Mouse (Mus musculus) MN1 (cell line): ENCODE results near the gene Stx3.
A peak's percentile ranks its signal among the peaks of the same experiment; 100 is the strongest.

Source experiments
- DNase-seq: peaks from one replicate; pipeline ENCODE4 v3.0.0-alpha.2; 2016; ENCODE audit warnings: low spot score

Stx3 gene

DNA sequence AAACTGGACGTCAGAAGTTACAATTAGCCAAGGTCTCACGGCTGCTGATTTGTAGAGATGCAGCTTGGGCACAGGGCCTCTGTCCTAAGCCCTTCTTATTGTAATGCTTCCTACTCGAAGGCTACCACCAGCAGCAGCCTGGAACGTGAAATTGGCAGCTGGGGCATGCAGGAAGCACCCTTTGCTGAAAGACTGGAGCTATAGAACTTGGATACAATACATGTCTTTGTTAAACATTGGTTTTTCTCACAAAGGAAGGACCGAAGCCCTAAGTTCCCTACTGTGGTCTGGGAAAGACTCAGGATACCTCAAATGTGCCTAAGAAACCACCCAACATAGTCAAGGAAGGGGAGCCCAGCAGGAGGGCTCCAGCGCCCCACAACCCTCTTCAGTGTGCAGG lies 11.4 kb downstream of the Stx3 start:
- no peak for DNase-seq

DNA sequence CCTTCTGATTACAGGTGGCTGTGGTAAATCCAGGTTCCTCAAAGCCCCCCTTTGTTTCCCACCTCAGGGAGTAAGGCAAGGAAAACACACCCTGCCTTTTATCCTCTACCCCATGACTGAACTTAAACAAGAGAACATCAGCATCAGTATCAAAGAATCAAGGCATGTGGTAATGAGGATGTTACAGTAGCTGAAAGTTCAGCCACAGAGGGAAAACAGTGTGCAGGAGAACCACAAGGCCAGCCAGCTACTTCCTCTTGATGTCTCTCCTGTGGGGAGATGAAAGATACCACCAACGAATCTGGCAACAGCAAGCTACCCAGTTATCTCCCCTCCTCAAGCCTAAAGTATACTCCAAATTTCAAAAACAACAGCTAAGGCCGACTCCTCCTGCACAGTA lies 12.0 kb downstream of the Stx3 start:
- DNase-seq = no peak

DNA sequence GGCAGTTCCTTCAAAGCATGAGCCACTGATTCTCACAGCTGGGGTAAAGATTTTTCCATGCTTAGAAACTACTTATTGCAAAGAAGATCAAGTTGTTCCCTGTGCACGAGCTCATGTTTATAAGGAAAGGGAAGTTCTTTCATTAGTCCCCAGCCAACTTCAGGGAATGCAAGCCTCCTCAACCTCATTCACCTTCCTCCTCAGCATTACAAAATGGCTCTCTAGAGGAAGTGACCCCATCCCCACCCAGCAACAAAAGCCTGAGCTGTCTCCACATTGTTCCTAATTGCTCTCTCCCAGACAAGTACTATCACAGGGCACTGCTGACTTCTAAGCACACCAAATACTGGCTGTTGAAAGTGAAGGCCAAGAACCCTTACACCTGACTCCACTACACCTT lies 14.8 kb downstream of the Stx3 start:
- no peak for DNase-seq

DNA sequence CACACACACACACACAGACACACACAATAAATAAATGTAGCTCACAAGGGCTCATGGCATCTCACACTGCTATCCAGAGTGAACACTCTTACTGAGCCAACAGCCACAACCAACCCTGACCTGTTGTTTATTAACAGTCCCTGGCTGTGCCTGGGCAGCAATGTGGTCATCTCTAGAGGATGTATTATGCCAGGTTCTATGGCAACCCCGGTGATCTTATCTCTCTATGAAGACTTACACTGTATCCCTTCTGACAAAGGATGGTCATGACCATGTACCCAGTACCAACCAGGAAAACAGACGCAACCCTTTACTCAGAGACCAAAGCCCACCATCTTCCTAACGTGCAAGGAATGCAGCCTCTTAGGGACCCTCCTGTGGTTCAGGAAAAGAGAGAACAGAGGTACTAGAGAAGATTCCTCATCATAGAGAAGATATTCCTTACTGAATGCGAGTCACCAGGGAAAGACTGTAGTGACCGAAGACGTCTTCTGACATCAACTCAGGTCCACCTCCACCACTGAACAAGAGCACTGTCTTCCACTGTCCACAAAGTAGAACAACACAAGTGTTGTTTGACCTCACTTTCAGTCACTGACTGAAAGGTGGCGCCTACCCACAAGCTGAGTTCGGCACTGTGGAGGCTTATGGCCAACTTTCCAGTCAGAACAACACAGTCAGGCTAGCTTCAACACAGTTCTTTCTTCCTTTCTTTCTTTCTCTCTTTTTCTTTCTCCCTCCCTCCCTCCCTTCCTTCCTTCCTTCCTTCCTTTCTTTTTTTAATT lies 18.5 kb downstream of the Stx3 start:
- peak; percentile 7 for DNase-seq

DNA sequence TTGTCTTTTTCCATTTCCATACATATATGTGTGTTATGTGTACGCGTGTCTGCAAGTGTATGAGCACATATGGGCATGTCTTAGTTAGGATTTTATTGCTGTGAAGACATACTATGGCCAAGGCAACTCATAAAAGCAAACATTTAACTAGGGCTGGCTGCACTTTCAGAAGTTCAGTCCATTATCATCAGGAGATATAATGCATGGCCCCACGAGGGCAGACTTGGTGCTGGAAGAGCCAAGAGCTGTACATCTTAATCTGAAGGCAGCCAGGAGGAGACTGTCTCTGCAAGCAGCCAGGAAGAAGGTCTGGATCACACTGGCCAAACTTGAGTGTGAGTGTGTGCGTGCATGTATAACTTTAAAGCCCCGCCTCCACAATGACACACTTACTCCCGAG lies 24.8 kb downstream of the Stx3 start:
- DNase-seq = no peak

DNA sequence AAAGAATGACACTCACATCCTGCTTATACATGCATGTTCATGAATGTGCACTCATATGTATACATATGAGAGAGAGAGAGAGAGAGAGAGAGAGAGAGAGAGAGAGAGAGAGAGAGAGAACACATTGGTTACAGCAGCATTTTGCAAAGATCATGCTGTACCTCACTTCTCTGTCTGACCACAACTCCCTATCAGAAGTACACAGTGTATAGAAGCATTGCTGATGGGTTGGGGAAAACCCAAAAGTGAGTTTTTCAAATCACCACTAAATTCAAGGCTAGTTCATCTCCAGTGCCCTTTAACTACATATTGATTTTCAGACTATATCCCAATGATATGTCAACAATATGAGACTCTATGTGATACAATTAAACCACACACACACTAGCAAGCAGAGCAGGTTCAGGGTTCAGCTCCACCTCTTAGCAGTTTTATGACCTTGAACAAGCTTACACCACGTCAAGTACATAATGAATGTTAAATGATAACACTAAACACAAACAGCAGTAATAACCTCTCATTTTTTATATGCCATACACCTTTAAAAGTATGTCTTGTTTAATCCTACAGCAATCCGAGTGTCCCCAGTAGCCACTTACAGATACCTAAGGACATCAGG lies 25.4 kb downstream of the Stx3 start:
- DNase-seq = no peak

DNA sequence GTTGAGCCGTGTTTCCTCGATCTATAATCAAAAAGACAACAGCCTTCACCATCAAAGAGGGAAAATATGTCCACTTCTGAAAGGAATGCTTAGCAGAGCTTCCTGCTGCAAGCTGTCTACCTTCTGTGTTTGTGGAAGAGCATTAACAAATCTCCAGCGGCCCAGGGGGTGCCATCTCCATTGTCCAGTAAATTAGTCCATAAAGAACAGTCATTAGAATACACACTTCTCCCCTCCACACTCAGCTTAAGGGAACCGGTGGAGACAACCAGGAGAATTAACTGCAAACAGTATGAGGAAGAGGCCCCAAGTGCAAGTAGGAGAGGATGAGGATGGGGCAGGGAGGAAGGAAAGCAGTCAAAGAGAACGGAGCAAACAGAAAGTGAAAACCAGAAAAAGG lies 27.4 kb downstream of the Stx3 start:
- no peak for DNase-seq

DNA sequence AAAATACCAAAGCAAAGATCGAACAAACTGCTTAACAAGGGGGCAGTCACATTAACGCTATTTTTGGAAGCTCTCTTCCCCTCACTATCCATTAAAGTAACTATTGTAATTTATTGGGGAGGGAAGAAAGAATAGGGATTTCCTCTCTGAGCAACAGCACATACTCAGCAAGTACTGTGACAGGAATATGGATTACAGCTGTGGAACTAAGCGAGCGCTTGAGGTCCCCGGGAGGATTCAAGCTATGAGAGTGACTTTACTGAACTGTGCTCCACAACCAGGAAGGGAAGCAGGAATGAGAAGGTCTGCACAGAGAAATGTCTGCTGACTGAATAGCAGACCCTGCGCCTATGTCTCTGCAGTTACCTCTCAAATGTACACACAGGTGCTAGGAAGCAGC lies 30.3 kb downstream of the Stx3 start:
- DNase-seq = no peak

DNA sequence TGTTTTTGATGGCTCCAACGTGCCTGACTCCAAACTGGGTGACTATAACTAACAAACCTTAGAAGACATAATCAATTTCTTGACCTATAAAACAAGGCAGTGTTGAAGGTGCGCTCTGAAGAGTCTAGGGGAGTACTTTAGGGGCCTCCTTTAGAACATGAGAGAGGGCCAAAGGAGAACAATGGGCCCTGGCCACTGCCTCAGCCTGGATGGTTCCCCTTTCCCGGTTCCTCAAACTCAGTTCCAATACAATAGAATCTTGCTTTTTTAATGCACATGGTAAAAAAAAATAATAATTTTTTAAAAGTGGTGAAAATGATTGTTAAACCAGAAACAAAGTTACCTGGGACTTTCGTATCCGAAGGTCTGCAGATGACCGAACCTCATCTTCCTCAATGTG lies 31.4 kb downstream of the Stx3 start:
- DNase-seq = no peak

DNA sequence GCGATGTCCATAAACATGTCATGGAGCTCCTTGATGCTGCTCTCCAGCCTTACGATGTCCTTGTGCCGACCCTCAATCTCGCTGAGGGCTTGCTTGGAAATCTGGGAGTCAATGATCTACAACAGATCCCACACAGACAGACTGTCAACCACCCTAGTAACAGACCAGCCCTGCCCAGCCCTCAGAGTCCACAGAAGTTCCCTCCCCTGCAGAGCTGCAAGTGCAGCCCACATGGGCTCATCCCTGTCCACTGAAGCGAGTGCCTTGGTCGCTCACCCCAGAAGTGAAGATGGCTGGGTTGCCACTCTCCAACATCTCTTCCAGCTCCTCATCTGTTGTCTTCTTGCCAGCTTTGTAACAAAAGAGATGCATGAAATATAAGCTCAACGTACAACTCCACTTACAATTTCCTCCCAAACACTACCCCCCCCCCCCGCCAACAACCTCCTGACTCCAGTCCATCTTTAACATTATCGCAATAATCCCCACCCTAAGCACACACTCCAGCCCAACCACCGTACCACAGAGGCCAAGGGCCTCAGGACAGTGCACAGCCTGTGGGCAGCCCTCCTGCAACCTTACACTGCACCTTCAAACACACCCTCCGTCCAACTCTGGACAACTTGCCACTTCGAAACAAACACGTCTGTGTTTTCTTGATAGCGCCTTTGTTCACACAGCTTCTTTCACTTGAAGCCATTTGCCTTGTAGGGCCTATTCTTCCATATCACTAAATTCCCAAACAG lies 33.6 kb downstream of the Stx3 start:
- DNase-seq = no peak

DNA sequence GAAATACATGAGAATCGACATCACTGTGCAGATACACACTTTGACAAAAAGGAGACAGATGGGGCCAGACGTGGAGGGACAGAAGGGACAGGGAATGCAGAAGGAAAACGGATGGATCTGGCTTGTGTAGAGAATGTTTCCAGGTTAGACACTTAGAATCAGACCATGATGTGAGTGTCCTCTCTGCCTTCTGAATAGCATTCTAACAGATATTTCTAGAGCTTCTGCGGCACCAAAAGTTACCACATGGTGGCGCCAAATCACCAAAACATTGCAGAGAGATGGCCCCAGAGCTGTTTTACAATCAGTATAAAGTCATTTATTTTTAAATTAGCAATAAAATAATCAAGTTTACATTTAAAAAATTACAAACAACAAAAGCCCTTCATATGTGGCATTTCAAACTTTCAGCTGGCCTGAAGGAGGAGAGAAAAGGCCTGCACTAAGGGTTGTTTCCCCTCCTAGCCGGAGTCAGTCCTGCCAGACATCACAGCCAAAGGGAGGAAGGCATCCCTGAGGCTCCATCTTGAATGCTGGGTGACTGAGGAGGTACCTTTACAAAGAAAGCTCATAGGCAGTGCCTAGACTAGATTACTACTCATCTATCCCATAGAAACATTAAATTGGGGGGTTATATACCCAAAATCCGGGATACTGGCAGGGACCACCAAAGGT lies 41.9 kb downstream of the Stx3 start:
- peak; percentile 33 for DNase-seq

DNA sequence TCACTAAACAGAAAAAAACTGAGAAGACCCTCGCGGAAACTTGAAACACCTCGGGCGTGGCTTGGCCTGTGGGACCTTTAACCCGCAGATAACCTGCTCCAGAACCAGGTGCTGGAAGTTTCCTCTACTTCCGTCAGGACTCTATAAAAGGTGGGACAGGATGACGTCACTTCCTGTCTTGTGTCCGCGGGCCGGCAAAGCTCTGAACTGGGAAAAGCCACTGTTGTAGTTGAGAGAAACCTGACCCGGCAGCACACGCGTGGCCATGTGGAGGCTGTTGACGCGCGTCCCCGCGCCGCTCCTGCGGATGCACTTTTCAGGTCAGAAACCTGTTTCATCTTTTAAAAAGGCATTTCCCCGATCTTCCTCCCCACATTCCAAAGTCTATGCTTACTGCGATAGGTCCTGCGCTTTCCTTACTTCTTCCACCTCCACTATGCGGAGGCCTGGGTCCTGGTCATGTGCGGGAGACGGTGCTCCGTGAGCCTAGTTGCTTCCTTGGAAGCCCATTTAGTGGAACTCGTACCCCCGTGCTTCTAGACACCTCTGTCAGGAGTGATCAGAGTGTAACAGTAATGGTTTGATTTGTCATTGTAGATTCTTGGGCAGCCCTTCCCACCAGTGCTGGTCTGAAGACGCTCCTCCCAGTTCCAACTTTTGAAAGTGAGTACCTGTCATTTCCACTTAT lies 48.9 kb downstream of the Stx3 start, which contains the start of gene Mrpl16:
Gene Mrpl16 (plus strand): TSS at position 187 of the 688 bp plus-strand sequence.
- peak; percentile 91 for DNase-seq

DNA sequence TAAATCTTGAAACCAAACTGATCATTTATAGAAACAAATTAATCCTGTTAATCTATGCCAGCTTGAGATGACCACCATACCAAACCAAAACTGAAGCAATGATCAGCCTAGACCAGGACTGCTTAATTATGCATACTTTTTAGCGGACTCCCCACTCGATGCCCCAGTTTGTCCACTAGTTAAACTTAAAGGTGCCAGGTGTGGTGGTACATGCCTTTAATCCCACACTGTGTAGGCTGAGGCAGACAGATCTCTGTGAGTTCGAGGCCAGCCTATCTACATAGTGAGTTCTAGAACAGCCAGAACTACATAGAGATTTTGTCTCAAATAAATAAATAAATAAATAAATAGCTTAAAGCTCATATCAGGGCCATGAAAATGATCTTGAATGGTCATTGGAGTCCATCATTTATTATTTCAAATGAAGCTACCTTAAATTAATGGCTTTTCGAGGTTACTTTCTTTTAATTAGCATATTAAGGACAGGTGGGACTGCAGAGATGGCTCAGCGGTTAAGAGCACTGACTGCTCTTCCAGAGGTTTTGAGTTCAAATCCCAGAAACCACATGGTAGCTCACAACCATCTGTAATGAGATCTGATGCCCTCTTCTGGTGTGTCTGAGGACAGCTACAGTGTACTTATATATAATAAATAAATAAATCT lies 49.8 kb downstream of the Stx3 start:
- no peak for DNase-seq

DNA sequence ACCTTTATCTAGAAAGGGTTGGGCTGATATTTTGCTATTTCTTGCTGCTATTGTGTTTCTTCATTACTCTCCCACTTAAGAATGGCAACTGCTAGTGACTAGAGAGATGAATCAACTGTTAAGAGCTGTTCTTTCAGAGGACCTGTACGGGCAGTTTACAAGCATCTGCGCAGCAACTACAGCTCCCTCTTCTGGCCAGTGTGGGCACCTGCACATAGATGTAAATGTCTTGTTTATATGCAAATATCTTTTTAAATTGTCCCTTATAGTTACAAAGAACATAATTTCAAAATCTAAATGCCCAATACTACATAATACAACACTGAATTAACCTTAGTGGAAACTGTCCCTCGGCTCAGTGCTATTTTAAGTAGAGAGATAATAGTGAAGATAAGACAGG lies 51.0 kb downstream of the Stx3 start:
- DNase-seq = peak; percentile 41

DNA sequence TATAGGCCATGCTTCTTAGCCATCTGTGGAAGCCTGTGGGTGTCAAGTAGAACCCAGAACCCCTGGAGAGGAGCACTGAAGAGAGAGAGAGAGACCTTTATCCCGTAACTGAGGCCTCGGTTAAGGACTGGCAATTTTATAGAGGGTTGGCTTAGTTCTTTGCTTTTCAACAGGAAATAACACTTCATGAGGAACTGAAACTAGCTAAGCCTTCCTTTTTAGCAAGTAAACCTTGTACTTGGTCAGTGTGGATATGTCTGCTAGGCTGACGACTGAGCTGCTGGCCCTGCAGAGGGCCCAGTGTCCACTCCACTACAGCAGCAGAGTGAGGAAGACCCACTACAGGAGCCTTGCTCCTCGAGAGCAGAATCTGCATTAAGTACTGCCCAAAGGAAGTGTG lies 52.8 kb downstream of the Stx3 start:
- DNase-seq = no peak

DNA sequence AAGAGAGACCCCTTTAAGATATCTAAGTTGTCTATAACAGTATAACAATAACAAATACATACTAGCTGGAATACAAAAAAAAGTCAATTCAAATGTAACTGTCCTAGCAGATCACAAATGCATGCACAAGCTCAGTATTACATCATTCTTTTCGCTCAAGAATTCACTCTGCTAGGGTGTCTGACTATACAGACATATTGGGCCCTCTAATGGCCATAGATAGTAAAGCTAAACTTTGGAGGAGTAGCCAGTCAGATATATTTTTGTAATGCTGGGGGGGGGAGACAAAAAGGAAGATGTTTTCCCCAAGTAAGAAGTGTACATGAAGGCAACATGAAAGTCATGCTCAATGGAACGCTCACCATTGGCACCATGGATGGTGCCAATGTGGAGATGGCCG lies 54.1 kb downstream of the Stx3 start:
- no peak for DNase-seq

DNA sequence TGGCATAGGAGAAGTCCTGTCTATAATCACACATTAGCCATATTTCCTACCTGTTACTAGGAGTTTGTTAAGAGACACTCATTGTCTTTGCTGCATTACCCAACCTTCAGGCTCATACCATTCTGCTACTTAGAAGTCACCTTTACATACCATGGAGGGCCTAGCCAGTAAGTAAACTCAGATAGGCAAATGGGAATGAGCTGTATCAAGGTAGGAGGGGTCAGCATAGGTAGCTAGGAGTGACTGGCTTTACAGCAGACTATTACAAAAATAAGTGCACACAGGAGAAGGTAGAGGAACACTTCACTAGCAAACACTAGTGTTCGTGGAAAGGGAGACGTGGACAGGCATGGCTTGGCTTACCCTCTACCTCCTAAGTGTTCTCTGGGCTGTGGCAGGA lies 71.9 kb downstream of the Stx3 start, which contains the start of gene Gif:
Gene Gif (plus strand): TSS at position 257 of the 400 bp plus-strand sequence.
- DNase-seq = no peak

DNA sequence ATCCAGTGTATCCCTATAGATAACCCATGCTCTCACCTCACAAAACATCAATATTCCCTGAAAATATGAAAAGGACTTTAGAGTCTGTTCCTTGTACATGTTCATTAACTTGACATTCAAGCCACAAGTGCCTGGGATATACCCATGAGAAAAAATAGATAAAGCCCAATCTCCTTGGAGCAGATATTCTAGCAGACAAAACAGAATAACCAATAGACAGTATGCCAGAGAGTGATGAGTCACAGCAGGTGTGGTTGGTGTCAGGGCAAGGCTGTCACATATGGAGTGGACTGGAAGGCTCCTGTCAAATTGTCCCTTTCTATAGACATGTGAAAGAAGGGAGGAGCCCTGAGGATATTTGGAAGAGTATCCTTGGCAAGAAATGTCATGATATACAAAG lies 73.5 kb downstream of the Stx3 start:
- no peak for DNase-seq

DNA sequence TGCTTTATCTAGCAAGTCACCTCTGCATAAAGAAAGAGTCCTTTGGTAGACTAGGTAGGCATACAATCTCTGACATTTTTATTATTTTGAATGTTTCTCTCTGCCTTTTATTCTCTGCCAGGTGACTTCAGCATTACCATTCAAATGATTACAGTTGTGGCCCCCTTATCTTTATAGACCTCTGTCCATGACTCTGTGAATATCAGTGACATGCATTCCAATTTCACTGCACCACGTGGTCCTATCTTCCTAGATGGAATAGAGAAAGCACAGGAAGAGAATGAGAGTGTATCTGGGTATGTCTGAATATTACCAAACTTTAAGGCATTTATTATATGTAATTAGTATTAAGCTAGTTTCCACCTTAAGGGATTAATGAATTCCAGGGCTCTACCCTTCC lies 82.7 kb downstream of the Stx3 start:
- DNase-seq = no peak

DNA sequence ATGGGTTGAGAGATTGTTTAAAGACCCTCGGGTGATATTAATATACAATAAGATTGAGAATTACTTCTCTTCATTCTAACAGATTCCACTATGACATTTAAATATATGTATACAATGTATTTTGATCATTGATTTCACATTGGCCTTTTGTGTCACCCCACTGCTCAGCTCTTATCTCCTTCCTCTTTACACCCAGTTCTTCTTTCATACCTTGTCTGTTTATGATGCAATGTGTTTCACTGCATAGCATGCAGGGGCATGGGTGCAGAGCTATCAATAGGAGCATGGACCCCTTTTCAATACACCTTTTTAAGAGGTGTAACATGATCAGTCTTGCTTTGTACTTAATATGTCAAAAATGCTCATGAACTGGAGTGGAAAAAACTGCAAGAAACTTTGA lies 88.9 kb downstream of the Stx3 start:
- DNase-seq = no peak

DNA sequence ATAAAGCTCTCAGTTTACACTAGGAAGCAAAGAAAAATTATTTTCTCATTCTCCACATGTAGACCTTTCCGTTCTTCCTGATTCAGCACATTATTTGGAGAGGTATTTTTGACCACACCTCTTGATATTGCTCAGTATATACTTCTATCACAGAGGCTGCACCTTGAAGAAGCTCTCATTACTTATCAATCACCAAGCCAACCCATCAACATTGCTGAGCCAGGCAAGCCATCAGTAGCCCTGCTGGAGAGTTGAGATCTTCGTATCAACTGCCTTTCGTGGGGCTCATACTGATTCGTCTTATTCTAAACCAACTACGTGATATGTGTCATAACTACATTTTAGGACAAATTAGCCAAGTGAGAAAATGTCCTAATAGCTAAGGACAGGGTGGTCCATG lies 91.9 kb downstream of the Stx3 start:
- no peak for DNase-seq
